Mouse (Mus musculus): ENCODE data around the gene Lgals2. TPM values are rescaled to one million over a fixed set of nuclear protein-coding genes. Genes with fewer than 3 reads are reported as not detected.
A peak's percentile ranks its signal among the peaks of the same experiment; 100 is the strongest.
"Not testable (repeated sequence)": the region's sequence is repeated elsewhere in the genome, so short reads cannot be mapped to it uniquely, and the experiment has no call there.

Lgals2 gene
- total RNA-seq, 2 experiments from 2014 or later = 0.62 to 0.64 TPM

DNA sequence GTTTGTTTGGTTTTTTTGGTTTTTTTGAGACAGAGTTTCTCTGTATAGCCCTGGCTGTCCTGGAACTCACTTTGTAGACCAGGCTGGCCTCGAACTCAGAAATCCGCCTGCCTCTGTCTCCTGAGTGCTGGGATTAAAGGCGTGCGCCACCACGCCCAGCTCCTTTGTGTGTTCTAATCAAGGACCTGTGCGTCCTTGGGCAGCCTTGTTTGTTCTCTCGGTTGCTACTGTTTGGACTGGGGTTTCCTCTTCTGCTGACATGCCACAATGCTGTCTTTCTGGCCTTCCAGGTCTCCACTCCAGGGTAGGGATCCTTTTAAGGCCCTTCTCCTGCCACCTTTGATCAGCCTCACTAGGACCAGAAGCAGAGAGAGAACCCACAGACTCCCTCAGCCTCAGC is 8.5 kb downstream of the Lgals2 start:
- DNase-seq (ENCODE audit: low spot score); intact Hi-C loops (cut with DNase I): not testable (repeated sequence)

DNA sequence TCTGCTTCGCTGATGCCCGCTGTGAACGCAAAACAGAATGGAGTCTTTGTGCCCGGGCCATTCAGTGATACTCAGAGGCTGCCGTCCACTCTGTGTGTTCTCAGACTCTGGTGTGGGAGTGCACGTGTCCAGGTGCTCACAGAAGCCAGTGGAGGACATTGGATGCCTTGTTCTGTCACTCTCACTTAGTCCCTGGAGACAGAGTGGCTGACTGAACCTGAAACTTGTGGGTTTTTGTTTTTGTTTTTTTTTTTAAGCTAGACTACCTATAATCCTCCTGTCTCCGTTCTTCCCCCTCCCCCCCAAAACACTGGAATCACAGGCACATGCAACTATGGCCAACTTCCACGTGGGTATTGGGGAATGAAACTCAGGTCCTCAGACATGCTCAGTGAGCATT is 9.0 kb downstream of the Lgals2 start:
- no peak for DNase-seq (ENCODE audit: low spot score)
- intact Hi-C loops (cut with DNase I) = no loop called here

DNA sequence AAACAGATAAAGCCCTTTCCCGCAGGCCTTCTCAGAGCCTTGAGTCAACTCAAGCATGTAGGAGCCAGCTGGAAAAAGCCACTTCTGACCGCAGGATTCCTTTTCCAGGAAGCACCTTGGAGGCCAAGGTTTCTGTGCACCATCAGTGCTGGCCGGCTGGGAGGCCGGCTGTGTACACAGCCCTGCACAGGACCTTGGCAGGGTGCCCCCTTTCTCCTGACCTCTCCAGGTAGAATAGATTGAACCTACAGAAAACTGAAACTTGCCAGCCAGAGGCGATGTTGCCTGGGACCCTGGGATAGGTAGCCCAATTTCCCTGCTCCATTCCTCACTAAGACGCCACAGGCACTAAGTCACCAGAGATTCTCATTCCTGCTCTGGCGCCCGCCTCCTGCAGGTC is 9.5 kb downstream of the Lgals2 start:
- intact Hi-C loops (cut with DNase I) = no loop called here
- no peak for DNase-seq (ENCODE audit: low spot score)

DNA sequence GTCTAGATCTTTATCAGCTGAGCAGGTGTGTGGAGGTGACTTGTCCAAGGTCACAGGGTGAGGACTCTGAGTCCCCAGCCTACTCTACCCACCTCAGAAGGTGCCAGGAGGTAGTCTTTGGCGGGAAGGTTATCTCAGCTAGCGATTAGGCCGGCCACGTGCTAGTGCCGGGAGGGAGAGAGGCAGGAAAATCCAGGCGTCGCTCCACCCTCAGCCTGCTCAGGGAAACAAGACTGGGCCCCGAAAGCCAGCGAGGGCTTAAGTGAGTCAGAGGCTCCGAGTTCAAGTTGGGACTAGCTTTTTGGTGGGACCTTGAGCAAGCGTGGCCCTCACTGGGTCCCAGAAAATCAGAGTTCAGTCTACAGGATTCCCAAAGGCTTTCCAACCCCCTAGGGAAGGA is 10.0 kb downstream of the Lgals2 start:
- DNase-seq (ENCODE audit: low spot score) = no peak
- intact Hi-C loops (cut with DNase I) = no loop called here

DNA sequence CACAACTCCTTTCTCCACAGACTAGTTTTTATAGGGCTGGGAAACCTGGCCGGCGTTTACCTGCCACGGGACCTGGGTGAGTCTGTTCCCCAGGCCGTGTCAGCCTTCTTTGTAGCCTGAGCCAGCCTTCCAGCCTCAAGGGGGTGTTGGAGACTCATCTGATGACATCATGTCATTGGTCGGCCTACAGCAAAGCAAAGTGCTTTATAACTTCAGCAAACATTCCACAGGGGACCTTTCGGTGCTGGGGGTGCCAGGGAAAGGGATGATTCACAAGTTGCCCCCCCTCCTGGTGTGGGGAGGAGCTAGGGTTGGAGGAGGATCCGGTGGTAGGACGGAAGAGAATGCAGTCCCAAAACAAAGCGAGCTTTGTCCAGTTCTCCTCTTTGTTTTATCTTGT is 10.5 kb downstream of the Lgals2 start:
- peak; percentile 74 for DNase-seq (ENCODE audit: low spot score)
- intact Hi-C loops (cut with DNase I) = no loop called here

DNA sequence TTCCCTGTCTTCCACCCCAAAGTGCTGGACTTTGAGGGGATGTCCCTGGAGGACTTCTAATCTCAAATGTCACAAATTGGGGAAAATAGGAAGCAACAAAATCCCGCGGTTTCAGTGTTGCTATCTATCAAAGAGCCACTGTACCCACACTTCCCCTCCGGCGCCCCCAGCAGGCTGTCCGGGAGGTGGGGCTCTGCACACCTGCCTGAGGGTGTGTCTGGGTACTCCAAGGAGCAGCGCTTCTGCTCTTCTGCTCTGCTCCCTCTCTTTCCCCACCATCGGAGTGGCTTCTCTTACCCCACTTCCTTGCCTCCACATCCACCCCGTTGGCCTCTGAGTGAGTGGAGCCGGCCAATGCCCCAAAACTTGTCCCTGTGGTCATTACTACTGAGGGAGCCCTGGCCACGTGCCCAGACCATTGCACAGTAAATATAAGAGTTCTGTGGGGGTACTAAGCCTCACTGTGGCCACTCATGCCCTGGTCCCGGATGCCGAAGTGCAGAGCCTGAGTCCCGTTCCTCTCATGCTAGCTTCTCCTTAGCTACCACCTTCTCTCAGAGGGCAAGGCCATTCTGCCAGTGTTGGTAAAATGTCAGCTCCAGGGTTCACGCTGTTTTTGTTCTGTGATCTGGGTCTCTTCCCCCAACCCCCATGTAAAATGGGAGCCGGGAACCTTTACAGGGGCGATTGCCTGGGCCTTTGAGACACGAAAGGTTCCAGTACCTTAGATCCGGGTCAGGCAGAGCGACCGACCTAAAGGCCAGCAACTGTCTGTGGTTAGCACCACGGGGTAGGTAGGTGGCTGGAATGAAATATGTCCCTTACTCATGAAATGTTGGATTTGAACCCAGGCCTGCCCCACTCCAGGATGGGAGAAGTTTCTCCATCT is 11.5 kb downstream of the Lgals2 start:
- no peak for DNase-seq (ENCODE audit: low spot score)
- intact Hi-C loops (cut with DNase I) = no loop called here

DNA sequence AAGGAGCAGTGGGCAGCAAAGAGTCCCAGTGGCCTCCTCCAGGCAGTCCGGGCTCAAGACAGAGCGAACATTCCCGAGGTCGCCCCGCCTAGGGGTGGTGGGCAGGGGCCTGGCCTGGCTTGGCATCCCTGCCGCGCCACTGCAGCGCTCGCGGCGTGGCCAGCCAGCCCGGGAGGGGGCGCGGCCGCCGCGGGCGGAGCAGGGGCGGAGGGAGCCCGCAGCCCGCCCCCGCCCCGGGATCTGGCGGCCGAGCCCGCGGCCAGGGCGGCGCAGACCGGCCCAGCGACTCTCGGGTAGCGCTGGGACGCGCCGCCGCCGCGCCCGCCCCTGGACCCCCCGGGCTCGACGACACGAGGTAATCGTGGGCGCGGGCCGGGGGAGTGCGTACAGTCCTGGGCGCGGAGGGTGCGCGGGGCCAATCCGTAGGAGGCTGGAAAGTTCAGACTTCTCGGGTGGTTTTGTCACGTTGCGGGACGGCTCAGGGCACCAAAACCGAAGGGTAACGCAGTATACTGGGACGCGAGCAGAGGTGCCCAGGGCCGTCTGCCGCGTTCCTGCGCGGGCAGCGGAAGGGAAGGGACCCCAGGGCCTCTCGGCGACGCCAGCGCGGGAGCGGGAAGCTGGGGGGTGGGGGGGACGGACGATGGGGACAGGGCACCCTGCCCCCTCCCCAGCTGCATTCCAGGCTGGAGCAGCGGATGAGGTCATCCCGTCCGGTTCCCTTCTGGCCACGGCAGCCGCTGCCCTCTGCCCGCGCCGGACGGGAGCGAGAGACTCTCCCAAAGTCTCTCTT is 12.8 kb downstream of the Lgals2 start, which contains the start of gene Cdc42ep1:
Cdc42ep1 (plus strand) TSS at position 254 of the 793 bp plus-strand sequence.
- intact Hi-C loops (cut with DNase I) = no loop called here
- DNase-seq (ENCODE audit: low spot score) = peak; percentile 82

DNA sequence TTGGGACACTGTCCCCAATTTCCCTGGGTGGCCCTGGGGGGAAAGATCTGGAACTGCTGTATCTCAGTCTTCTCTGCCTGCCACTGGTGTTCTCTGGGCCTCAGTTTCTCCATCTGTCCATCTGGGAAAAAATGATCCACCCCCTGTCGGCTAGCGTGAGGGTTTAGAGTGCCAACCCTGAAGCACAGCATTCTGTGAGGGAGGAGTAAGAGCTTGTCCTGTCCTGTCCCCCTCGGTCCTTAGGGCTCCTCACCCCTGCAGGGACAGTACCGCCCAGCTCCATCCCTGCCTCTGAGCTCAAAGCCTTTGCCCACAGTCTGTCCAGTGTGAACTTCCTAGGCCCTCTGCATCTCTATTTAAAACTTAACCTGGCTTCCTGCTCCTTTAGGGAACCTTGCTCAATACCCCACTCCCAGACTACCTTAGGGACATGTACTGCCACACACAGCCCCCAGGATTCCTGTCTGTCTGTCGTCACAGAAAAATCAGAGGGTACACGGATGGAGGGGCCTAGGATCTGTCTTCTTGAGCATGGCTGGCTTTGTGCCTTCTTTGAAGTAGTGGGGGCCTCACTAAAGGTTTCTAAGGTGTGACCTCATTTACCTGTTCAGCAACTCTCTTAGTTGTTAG is 14.1 kb downstream of the Lgals2 start:
- intact Hi-C loops (cut with DNase I) = no loop called here
- no peak for DNase-seq (ENCODE audit: low spot score)

DNA sequence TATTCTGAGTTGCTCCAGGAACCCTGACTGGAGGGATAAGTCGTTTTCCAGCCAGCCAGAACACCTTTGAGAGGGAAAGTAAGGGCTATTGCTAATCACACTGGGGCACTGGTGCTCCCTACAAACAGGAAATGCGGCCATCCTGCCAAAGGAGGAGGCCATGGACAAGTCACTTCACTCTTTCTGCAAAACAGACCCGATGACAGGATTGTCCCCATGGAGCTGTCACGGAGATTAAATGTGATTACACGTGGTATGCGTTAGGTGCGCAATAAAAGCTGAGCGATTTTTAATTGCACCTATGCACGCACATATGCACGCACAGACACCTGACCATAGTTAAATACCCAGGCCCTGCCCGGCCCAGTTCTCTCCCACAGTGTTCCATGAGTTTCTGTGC is 14.6 kb downstream of the Lgals2 start:
- no peak for DNase-seq (ENCODE audit: low spot score)
- intact Hi-C loops (cut with DNase I) = no loop called here

DNA sequence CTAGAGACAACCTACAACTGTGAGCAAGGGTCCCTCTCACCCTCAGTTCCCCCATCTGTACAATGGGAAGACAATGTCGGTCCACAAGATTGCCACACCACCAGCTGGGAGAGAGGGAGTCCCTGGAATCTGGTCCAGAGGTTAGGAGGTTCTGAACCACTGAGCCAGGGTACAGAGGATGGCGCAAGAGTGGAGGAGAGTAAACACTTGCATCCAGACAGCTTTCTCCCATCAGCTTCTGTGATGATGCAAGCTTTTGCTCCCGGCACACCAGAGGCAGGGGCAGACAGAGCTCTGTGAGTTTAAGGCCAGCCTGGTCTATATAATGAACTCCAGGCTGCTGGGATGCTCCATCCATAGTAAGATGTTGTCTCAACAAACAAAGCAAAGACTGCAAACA is 15.1 kb downstream of the Lgals2 start:
- DNase-seq (ENCODE audit: low spot score) = no peak
- intact Hi-C loops (cut with DNase I) = no loop called here

DNA sequence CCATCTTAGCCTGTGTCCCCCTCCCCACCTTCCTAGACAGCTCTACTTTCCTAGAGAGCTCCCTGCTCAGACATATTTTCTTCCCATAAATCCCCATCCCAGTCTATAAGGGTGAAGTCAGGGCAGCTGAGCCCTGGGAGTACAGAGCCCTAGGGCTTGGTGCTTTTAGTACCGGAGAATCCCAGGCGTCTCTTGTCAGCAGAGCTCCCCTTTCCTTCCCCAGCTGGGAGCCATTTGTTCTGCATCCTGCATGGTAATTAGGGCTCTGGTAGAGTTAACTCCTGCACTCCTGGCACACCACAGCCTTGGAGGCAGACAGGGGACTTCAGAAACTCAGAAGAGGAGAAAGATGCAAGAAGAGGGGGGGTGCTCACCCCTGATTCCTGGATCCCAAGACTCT is 15.6 kb downstream of the Lgals2 start:
- DNase-seq (ENCODE audit: low spot score) = no peak
- intact Hi-C loops (cut with DNase I) = no loop called here

DNA sequence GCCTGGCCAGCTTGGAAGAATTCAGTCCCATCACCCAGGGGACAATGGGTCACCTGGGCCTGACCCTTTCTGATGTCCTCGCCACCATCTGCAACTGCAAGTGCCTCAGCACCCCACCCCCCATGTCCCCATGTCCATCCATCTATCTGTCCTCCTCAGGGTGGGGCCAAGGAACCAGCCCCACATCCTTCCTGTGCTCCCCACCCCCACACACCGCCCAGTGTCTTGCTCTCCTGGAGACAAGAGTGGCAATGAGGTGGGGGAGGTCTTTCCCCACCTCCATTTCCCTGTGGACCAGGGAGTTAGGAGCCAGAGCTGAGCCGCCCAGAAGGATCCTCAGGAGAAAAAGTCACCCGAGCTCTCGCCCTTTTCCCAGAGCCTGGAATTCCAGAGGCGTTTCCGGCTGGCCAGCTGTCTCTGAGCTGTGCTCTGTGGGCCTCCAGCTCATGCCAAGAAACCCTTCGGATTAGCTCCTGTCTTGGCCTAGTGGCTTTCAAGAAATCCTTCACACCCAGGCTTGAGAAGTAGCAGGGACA is 19.2 kb downstream of the Lgals2 start:
- peak; percentile 74 for DNase-seq (ENCODE audit: low spot score)
- intact Hi-C loops (cut with DNase I) = loop anchor here (2.0 kb wide), 1 partner anchor 49 kb away; no protein-coding TSS in a partner anchor

DNA sequence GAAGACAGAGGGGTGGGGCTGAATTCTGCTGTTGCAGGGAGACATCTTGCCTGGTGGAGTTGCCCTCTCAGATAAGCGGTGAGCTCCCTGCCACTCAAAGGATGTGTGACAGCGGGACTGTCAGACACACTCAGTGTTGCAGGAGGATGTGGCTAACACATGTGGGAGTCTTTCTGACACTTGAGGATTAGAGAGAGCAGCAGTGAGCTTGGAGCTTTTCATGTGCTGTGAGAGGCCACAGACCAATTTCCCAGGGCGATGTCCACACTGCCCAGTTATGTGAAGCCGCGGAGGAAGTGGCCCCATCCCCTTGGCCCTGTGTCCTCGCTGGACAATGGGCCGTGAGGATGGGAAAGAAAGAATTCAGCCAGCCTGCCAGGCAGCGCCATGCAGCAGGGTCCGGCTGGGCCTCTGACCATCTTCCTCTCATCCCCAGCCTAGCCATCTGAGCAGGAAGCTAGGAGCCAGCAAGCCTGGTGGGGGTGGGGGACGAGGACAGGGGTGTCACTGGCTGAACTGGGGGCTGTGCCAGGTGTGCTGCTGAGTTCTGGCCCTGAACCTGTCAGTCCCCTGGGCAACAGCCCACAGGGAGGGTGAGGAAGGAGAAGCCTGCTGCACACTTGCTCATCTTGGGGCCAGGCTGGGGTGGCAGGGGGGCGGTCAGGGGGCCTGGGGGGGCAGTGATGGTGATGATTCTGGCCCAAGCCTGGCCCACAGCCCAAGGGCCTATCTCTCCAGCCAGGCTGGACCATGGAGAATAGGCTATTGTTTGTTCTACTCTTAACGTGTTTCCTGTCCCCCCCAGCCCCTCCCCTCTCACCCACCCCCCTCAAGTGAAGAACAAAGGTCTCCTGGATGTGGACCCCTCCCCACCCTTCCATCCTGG is 19.9 kb downstream of the Lgals2 start:
- DNase-seq (ENCODE audit: low spot score) = peak; percentile 58
- intact Hi-C loops (cut with DNase I) = loop anchor here (2.0 kb wide), 1 partner anchor 49 kb away; no protein-coding TSS in a partner anchor

DNA sequence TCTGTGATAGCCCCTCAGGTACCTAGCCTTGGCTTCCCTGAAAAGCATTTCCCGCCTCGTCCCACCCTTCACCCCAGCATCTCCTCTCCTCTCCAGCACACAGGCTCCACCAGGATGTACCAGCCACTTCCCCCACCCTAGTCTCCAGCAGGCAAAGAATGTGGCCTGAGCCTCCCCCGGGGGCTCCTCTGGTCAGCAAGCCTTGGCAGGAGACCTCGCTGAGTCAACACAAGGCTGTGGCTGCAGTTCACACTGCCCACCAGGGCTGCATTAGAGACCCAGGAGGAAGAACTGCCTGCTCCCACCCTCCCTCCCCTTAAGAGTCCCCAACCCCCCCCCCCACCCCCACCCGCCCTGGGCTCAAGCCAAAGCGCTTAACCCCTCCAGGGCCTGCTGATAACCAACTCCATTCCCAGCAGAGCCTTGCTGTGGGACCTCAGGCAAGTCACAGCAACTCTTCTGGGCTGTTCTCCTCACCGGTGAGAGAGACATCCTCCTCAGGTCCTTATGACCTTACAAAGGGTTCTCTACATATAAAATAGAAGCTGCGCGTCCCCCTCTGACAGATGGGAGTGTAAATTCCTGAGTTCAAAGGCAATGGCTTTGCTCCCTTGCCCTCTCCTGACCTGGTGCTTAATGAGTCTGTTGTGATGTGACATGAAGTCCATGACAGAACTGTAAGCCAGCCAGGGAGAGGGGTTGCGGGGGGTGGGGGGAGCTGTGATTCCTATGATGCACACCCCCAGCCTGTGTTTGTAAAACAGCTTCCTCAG is 20.9 kb downstream of the Lgals2 start:
- DNase-seq (ENCODE audit: low spot score) = no peak

DNA sequence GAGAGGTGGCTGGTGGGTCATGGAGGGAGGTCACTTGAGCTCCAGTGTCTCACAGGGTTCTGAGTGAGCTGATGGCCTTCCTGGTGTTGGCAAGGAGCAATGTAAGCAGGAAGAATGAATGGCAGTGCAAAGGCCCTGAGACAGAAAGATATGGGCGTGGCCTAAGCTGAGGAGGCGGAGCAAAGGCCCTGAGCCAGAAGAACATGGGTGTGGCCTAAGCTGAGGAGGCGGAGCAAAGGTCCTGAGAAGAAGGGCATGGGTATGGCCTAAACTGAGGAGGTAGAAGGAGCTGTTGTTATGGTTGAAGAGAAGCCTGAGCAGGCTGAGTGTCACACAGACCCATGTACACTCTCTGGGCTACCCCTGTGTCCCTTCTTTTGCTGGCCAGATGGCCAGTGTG is 21.7 kb downstream of the Lgals2 start:
- DNase-seq (ENCODE audit: low spot score) = no peak
- intact Hi-C loops (cut with DNase I) = no loop called here

More for the DNA sequence above, 20.9 kb downstream of the Lgals2 start:
- intact Hi-C loops (cut with DNase I) = no loop called here

DNA sequence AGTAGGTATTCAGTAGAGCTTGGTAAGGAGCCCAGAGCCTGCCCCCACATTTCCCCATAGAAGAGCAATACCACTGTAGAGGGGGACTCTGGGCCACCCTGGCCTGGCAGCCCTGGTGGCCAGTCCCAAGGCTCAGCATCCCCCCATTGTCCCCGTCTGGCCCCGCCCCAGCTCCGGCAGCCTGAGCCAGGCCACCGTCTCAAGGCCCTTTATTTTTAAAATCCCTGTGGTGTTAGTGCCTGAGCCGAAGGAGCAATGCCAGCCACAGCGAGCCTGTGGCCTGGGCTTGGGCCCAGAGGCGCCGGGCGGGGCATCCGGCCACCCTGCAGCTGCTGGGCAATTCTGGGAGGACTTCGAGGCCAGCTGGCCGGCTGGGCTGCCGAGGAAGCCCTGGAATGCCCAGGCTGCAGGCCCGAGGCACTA is 22.6 kb downstream of the Lgals2 start:
- intact Hi-C loops (cut with DNase I) = no loop called here
- DNase-seq (ENCODE audit: low spot score) = peak; percentile 81

DNA sequence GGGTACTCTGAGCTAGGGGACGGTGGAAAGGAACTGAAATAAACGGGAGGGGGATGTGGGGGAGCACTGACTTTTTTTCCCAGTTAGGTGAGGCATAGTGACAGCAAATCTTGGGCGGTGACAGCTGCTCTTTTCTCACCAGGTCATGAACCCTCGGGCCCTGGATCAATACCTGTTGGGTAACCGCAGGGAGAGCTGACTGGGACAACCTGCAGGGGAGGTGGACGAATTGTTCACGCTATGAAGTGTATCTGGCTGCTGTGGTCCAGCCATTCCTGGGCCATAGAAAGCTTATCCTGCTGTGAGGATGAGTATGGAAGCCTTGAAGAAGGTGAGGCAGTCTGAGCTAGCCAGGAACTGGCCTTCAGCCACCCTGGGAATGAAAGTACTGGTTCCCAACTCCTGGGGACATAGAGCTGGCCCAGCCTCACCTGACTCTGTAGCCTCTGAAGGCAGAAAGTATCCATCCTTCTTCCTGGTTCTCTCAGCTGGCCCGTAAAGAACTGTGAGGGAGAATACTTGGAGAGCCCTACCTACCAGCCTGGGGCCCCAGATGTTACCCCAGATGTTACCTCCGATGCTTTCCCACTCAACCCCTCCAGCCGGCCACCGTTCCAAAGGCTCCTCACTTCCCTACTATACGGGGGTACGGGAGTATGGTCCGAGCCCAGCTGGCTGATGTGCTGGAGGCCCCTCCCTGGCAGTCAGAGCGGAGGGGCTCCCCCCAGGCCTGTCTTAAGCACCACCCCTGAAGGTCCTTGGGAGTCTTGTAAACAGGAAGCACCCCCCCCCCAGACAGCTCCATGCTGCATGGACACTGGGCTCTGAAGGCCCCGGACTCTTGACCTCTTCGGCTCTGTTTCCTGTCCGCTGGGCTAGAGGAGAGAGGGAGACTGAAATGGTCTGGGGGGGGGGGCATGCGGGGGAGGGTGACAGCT is 23.3 kb downstream of the Lgals2 start:
- peak; percentile 63 for DNase-seq (ENCODE audit: low spot score)
- intact Hi-C loops (cut with DNase I) = no loop called here

Measured in heart, postnatal 25 days (tissue).